Mouse (Mus musculus): Measurements from ENCODE around the gene Ngp.
A peak's percentile ranks its signal among the peaks of the same experiment; 100 is the strongest.
"Not testable (repeated sequence)": the region's sequence is repeated elsewhere in the genome, so short reads cannot be mapped to it uniquely, and the experiment has no call there.

Gene Ngp

DNA sequence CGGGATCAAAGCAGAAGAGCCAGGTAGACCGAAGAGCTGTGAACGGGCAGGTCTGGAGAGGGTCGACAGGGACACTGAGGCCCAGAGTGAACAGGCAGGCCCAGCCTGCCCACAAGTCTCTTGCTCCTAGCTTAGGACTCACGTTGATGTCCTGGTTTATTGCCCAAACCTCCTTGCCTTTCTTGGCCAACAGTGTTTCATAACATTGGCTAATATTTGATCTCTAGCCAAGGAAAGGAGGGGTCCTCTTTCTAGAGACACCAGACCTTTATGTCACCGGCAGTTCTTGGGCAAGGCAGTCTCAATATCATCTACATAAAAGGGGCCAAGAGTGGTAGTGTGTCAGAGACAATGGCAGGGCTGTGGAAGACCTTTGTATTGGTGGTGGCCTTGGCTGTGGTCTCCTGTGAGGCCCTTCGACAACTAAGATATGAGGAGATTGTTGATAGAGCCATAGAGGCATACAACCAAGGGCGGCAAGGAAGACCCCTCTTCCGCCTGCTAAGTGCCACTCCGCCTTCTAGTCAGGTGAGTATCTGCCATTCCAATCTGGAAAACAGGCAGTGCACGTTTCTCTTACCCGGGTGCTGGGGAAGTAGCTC, at the start of gene Ngp:
Gene Ngp, plus strand, starts transcription at position 237 of the 602 bp plus-strand sequence.
- DNase-seq (ENCODE audit: low read depth, low spot score) = no peak

GRCm38 (mm10) chr9:110369860-110370259, 49.7 kb upstream of the Ngp start:
- no peak for DNase-seq (ENCODE audit: low read depth, low spot score)

GRCm38 (mm10) chr9:110373871-110374270, 45.7 kb upstream of the Ngp start:
- no peak for DNase-seq (ENCODE audit: low read depth, low spot score)

DNA sequence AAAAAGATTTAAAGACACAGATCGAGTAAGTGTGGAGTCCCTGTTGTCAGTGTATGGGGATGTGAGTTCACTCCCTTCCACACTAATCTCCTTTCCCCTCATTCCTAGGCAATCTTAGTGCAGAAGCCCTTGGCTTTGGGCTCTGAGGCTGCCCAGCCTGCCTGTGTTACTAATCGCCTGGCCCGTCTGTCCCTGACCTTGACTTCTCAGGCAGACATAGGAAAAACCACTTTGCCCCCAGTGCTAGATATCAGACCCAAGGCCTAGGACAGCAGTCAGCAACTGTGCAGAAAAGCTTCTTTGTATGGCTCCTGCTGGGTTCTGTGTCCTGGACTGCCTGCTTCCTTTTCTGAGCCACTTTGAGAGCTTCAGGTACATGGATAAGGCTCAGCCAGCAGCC, 43.9 kb upstream of the Ngp start:
- no peak for DNase-seq (ENCODE audit: low read depth, low spot score)

DNA sequence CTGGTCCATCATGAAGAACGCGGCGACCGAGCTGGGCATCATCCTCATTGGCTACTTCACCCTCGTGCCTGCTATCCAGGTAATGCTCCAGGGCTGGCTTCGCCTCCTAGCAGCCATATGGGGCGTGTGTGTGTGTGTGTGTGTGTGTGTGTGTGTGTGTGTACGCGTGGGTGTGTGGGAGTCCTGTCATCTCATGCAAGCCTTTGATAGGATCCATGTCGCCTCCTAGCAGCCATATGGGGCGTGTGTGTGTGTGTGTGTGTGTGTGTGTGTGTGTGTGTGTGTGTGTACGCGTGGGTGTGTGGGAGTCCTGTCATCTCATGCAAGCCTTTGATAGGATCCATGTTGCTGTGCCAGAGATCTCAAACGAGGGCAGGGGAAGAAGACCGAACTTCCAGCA, 41.9 kb upstream of the Ngp start:
- DNase-seq (ENCODE audit: low read depth, low spot score) = not testable (repeated sequence)

- no peak for DNase-seq (ENCODE audit: low read depth, low spot score)
Measured at GRCm38 (mm10) chr9:110379361-110379760, 40.2 kb upstream of the Ngp start.

DNA sequence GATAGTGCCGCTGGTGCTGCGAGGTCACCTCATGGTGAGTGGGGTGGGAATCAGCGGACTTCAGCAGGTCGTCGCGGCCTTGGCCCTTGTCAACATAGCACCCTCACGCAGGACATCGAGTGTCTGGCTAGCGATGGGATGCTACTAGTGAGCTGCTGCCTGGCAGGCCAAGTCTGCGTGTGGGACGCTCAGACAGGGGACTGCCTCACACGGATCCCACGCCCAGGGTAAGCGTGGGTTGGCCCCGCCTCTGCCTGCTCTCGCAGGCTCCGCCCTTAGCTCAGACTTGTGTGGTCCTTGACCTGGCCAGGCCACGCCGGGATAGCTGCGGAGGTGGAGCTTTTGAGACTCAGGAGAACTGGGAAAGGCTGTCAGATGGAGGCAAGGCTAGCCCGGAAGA, 38.9 kb upstream of the Ngp start:
- no peak for DNase-seq (ENCODE audit: low read depth, low spot score)

- no peak for DNase-seq (ENCODE audit: low read depth, low spot score)
Measured at GRCm38 (mm10) chr9:110381292-110381691, 38.3 kb upstream of the Ngp start.

- DNase-seq (ENCODE audit: low read depth, low spot score) = no peak
Measured at GRCm38 (mm10) chr9:110384369-110384929, 35.1 kb upstream of the Ngp start.

DNA sequence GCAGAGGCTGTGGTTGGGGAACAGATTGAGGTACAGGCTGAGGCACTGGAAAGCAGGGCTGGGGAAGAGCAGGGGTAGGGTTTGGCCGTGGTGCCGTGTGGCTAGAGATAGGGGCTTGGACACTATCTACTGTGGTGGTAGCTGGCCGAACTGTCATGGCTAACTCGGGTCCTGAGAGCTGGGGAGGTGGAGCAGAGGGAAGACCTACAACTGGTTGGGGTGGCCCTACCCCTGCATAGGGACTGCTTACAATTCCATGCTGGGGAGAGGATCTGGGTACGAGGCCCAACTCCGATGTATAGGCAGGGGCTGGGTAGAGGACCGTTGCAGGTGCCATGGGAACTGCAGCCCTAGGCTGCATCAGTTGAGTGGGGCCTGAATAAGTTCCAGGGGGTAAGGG, 31.5 kb upstream of the Ngp start:
- no peak for DNase-seq (ENCODE audit: low read depth, low spot score)

DNA sequence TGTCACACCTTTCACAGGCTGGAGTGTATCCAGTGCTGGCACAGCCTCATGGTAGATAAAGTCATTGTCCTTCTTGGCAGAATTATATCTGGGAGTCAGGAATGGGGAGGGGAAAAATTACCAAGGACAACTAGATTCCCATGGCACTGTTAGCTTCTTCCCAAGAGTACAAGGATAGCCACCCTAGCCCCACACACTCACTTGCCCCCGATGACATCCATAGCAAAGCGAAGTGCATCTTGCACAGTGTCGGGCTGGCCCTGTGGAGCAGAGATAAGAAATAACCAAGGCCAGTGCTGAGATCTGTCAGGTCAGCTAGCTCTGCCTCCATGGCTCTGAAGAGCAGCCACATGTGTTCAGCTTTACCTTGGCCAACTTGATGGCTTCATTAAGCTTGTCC, 28.7 kb upstream of the Ngp start:
- no peak for DNase-seq (ENCODE audit: low read depth, low spot score)

DNA sequence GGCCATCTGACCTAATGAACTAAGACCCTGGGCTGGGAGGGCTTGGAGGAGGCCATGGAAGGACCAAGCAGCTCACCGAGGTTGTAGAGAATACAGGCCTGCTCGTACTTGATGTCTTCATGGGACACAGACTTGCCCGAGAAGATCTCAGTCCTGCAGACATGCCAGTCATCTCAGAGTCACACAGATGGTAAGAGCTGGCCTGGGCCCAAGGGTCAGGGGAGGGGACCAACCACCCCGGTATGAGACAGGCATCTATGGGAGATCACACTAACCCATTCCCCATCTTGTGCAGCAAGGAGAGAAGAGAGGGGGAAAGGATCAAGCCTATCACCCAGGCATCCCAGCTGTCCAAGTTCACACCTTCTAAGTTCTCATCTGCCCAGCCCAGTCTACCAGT, 26.3 kb upstream of the Ngp start:
- no peak for DNase-seq (ENCODE audit: low read depth, low spot score)

GRCm38 (mm10) chr9:110400650-110401049, 18.9 kb upstream of the Ngp start:
- DNase-seq (ENCODE audit: low read depth, low spot score) = no peak

DNA sequence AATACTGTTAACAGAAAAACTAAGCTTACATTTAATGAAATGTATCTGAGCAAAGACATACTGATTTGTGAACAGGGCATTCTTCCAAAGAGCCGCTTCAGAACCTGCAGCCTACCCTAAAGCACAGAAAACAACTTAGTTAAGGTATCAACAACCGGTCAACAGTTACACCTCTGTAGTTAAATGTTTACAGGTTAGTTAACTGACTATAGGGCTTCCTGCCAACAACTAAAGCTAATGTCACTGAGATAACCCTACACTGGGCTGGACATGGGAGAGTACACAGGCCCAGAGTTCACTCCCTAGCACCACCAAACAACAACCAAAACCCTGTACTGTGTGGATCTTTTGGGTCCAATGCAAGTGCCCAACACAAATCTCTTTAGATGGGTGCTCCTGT, 16.8 kb upstream of the Ngp start:
- no peak for DNase-seq (ENCODE audit: low read depth, low spot score)

DNA sequence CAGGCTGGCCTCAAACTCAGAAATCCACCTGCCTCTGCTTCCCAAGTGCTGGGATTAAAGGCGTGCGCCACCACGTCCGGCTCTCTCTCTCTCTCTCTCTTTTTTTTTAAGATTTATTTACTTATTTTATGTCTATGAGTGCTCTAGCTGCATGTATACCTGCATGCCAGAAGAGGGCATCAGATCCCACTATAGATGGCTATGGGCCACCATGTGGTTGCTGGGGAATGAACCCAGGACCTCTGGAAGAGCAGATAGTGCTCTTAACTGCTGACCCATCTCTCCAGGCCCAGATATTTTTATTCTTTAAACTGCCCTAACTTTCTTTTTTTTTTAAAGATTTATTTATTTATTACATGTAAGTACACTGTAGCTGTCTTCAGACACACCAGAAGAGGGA, 16.3 kb upstream of the Ngp start:
- not testable (repeated sequence) for DNase-seq (ENCODE audit: low read depth, low spot score)

GRCm38 (mm10) chr9:110407311-110408098, 12.0 kb upstream of the Ngp start:
- peak; percentile 22 for DNase-seq (ENCODE audit: low read depth, low spot score)

DNA sequence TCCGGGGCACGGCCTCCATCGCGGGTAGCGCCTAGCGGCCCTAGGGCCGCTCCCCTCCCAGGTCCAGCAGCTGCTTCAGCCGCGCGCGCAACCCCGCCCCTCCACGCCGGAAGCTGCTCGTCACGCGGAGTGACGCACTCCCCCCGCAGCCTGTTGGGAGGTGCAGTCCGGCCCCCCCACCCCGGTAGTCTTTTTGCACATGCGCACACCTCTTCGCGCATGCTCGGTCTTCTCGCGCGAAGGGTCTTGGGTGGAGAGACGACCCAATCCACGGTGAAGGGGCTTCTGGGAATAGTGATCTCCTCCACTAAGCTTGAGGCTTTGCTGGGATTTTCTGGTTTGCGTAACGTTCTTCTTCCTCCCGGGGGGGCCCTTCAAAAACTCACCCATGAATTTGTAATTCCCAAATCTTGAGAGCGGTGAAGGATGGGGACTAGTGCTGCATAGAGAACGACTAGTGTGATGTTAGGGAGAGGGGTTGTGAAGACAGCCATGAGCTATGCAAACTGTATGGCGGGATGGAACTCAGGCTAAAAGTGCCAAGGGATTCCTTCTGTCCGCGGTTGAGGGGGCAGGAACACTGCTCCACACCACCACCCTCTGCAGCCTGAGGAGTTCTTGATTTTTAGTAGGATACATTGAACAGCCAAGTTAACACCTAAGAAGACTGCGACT, 11.3 kb upstream of the Ngp start, which contains the start of gene Ptpn23:
Gene Ptpn23, minus strand, starts transcription at position 115 of the 675 bp plus-strand sequence.
- peak; percentile 99 for DNase-seq (ENCODE audit: low read depth, low spot score)

- peak; percentile 73 for DNase-seq (ENCODE audit: low read depth, low spot score)
Measured at GRCm38 (mm10) chr9:110410908-110411887, 8.3 kb upstream of the Ngp start.

GRCm38 (mm10) chr9:110412926-110413325, 6.6 kb upstream of the Ngp start:
- DNase-seq (ENCODE audit: low read depth, low spot score) = no peak

GRCm38 (mm10) chr9:110413785-110414184, 5.8 kb upstream of the Ngp start:
- no peak for DNase-seq (ENCODE audit: low read depth, low spot score)

GRCm38 (mm10) chr9:110431241-110431640, 11.7 kb downstream of the Ngp start:
- DNase-seq (ENCODE audit: low read depth, low spot score) = no peak

All from skeletal muscle tissue, adult 2 months (tissue).